Mouse (Mus musculus) left cerebral cortex, postnatal 4 days (tissue): ENCODE results near the gene Rbm20. TPM values are rescaled to one million over a fixed set of nuclear protein-coding genes. Genes with fewer than 3 reads are reported as not detected.

Experiments used
- DNase-seq: peaks from one replicate; pipeline ENCODE4 v3.0.0-alpha.2; 2022
- intact Hi-C: fragments of 180-260 bp; cut with DNase I; formaldehyde crosslinking; loops from one replicate; pipeline ENCODE4 v1.15.1; 2025
- total RNA-seq, 2 experiments: library from RNA; stranded (reverse); gene quantifications; 2 replicates each; pipeline ENCODE4 v1.2.3; 2021

Rbm20 gene
- total RNA-seq, 2 experiments from 2014 or later, result 1.0 to 2.6 TPM

GRCm38 (mm10) chr19:53668821-53669220, 8.3 kb upstream of the Rbm20 start:
- intact Hi-C loops, result no loop called here
- DNase-seq, result no peak

GRCm38 (mm10) chr19:53670625-53671141, 6.4 kb upstream of the Rbm20 start:
- DNase-seq, result no peak
- intact Hi-C loops, result no loop called here

DNA sequence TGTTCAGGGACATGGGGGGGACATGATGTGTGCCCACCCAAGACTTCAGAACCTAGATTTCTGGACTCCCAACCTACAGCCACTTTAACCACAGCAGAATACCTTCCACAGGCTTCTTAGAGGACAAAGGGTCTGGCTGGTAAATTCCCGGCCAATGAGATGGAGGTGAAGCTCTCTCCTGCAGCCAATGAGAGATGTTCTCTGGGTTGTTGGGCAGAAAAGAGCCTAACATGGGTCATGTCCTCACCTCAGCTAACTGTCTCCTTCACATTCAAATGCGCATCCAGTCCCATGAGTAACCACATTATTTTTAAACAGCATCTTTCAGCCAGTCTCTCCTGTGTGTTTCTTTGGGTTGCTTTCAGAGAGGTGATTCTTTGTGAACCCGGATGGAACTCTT, 5.7 kb upstream of the Rbm20 start:
- no peak for DNase-seq
- intact Hi-C loops, result no loop called here

DNA sequence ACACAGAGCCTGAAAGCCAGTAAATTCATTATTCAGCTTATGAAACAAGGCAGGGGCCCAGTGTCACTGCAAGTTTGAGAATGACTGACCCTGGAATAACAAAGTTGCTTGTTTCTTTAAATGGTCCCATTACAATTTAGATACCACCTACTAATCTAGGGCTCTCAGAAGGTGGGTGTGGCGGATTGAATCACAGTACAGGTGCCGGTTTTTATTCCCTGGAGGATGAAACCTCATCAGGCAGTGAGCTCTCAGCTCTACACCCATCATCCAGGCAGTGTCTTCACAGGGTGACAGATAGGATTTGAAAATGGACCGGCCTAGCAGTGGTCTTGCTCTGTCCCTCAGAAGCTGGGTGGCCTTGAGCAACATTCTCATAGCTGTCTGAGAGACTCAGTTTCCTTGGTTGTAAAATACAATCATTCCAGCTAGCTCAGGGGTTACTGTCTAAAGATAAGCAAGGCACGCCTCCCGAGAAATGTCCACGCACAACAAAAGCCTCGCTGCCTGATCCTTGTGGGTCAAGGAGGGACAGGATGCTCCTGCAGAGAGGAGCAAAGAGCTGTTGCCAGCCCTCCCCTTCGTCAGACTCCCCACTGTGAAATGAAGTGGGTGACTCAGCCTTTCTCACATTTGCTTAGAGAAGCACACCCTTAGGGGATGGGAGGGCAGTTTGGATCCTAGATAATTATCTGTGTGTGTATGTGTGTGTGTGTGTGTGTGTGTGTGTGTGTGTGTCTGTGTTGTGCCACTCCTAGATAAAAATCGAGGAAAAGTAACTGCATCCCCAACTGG, 2.8 kb upstream of the Rbm20 start:
- DNase-seq, result no peak
- intact Hi-C loops, result no loop called here

- no peak for DNase-seq
- intact Hi-C loops, result no loop called here
Measured at GRCm38 (mm10) chr19:53676228-53676627, 878 bp upstream of the Rbm20 start.

DNA sequence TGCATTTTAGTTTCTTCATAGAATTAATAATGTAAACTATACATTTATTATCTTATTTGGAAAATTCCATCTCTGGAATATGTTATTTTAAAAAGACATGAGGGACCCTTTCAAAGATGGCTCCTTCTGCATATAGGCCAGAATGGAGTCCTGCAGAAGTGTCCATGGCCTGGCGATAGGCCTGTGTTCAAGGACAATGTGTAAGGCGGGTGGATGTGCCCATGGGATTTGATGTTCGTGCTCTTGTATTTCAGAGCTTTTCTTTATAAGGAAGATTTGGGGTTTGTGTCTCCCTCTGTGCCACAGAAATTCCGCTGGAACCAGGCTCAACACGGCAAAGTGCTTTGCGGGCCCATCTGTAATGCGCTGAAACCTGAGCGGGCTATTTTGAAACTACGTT, 2.1 kb downstream of the Rbm20 start:
- intact Hi-C loops, result no loop called here
- DNase-seq, result no peak

GRCm38 (mm10) chr19:53679981-53680380, 2.9 kb downstream of the Rbm20 start:
- no peak for DNase-seq
- intact Hi-C loops, result no loop called here

- intact Hi-C loops, result no loop called here
- no peak for DNase-seq
Measured at GRCm38 (mm10) chr19:53682427-53682826, 5.3 kb downstream of the Rbm20 start.

DNA sequence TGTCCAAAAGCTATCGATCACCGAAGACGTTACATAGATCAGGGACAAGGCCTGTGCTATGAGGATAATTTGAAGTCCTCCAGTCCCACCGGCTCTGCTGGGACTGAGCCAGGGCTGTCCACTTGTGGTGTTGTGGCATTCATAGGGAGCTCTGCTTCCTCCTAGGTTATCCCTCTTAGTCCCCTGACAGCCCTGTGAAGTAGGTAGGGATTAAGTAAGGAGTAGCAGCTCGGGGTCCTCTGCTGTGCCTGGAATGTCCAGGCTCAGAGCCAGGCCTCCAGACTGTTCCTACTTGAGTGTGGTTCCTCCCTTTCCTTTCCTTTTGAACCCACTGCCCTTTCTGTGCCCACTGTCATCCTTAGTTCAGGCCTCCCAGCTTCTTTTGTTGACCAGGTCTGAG, 10.5 kb downstream of the Rbm20 start:
- intact Hi-C loops, result no loop called here
- DNase-seq, result no peak

GRCm38 (mm10) chr19:53690816-53691215, 13.7 kb downstream of the Rbm20 start:
- no peak for DNase-seq
- intact Hi-C loops, result no loop called here

- no peak for DNase-seq
- intact Hi-C loops, result no loop called here
Measured at GRCm38 (mm10) chr19:53694020-53694419, 16.9 kb downstream of the Rbm20 start.

DNA sequence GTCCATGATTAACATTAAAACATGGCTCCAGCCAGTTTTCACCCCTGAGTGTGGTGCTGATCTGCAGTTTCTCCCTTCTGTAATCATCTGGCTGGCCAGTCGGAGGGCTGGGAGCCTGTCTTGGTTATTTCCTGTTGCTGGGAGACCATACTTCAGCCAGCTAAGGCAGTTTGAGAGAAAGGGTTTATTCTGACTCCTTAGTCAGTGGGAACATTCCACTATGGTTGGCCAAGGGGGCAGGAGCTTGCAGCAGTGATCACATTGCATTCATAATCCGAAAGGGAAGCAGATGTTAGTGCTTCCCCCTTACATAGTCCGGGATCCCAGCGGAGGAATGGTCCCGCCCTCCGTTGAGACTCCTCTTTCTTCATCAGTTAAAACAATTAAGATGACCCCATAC, 19.0 kb downstream of the Rbm20 start:
- DNase-seq, result no peak
- intact Hi-C loops, result no loop called here

DNA sequence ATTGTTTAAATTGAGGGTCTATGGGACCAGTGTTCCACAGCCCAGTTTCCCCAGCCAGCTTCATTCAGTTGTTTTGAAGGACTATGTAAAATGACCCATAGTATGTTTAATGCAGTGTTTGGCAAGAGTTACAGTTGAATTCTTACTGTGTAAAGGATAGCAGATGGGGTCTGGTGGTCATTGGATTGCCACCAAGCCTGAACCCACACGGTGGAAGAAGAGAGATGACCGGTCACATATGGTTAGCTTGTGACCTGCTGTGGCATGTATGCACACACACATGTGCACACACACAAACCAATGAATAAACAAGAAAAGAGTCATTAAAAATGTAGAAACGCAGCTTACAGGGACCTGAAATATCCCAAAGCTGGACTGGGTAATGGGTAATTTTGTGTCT, 19.5 kb downstream of the Rbm20 start:
- DNase-seq, result no peak
- intact Hi-C loops, result no loop called here

DNA sequence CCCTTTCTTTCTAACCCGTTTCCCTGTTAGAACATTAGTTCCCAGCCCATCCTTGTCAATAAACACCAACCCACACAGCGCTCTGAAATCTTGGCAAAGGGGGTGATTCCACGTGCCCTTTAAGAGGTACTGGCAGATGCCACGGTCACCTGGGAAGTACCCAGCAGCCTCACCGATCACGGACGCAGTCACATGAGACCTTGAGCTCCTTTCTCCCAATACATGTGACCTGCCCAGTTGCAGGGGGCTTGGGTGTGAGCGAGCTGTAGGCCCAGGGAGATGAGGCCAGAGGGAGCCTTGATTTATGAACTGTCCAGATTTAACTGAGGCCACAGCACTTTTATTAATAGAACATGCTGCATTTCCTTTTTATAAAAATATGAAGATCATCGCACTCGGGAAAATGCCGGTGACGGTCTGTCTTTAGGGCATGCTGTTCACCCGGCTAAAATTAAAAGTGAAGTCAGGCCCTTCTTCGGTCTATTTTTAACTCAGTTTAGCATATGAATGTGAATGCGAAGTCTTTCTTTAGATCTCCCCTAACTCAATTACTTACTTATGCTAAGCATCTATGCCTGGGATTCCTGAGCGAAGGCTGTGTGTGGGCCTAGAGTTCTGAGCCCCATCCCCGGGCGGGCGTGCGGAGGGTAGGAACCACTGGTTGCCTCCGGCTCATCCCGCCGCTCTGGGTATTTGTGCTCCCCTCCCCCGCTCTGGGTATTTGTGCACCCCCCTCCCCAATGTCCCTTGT, 20.4 kb downstream of the Rbm20 start:
- intact Hi-C loops, result no loop called here
- no peak for DNase-seq

GRCm38 (mm10) chr19:53699671-53700070, 22.6 kb downstream of the Rbm20 start:
- intact Hi-C loops, result no loop called here
- DNase-seq, result no peak

GRCm38 (mm10) chr19:53701434-53701833, 24.3 kb downstream of the Rbm20 start:
- DNase-seq, result no peak
- intact Hi-C loops, result no loop called here

GRCm38 (mm10) chr19:53704895-53705823, 28.1 kb downstream of the Rbm20 start:
- intact Hi-C loops, result no loop called here
- DNase-seq, result peak; percentile 70

GRCm38 (mm10) chr19:53708401-53708800, 31.3 kb downstream of the Rbm20 start:
- DNase-seq, result no peak
- intact Hi-C loops, result no loop called here

GRCm38 (mm10) chr19:53710861-53711260, 33.8 kb downstream of the Rbm20 start:
- intact Hi-C loops, result no loop called here
- no peak for DNase-seq

GRCm38 (mm10) chr19:53711261-53711890, 34.3 kb downstream of the Rbm20 start:
- intact Hi-C loops, result no loop called here
- no peak for DNase-seq
